Mouse (Mus musculus): ENCODE measurements around the gene Gclm.

DNA sequence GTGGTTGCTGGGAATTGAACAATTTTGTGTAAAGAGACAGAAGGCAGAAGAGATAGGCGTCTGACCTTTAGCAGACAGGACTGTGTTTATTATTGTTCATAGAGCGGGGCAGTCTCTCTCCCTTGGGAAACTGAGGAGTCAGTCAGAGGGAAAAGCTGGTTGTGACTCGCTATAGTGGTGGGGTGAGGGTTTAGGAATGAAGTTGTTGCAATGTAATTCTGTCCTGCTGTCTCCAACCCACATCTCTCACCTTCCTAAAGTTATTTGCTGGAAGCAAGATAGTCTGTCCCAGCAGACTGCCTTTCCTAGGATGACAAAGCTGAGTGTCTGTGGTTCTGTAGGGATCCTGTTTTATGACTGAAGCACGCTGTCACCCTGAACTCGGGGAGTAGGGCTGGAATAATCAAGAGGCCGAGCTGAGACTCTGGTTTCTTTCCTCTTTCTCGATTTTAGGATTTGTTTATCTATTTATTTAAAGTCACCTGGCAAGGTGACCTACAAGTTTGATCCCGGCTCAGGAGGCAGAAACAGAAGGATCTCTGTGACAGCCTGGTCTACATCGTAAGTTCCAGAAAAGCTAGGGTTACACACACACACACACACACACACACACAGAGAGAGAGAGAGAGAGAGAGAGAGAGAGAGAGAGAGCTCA, 41.6 kb upstream of the Gclm start:
- TF ChIP-seq EP300 (IDR thresholded peaks at IDR 0.05; ENCODE audit: low read depth) (no peak), CTCF (IDR thresholded peaks at IDR 0.05; ENCODE audit: low read depth) (no peak)

Data from heart, postnatal 0 days (tissue).